Mouse (Mus musculus): Measurements from ENCODE around the gene Tmem223.

DNA sequence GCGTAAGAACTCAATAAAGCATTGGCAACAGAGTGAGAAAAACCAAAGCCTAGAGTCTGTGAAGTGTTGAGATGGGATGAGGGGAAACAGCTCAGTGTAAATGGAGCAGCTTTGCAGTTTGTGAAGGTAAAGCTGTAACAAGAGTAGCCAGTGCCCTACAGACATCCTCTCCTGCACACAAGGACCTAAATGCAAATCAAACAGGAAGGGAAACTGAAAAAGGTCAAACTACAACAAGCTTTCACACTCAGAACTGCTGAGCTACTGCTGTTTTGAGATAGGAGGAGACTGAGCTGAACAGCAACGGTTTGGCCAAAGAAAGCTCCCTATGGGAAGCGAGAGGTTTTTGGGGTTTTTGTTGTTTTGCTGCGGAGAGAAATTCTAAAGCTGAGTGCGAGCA is 36.0 kb downstream of the Tmem223 start:
- no peak for TF ChIP-seq USF1 (IDR thresholded peaks at IDR 0.05; ENCODE audit: low read depth)
- no peak for TF ChIP-seq POLR2A (IDR thresholded peaks at IDR 0.05; ENCODE audit: insufficient read length, low read depth)
- TF ChIP-seq E2F4 (IDR thresholded peaks at IDR 0.05; ENCODE audit: insufficient read depth), result no peak
- TF ChIP-seq MAX (IDR thresholded peaks at IDR 0.05; ENCODE audit: low read depth), result no peak
- no peak for TF ChIP-seq SRF (IDR thresholded peaks at IDR 0.05; ENCODE audit: control insufficient read depth, insufficient read length, low read depth)
- TF ChIP-seq CEBPB (IDR thresholded peaks at IDR 0.05; ENCODE audit: insufficient read depth, poor library complexity, severe bottlenecking), result no peak
- no peak for TF ChIP-seq TCF12 (IDR thresholded peaks at IDR 0.05; ENCODE audit: insufficient read depth, poor library complexity, severe bottlenecking)
